Mouse (Mus musculus) liver, embryonic 11.5 days (tissue): ENCODE data around the gene Ascc3. TPM values are rescaled to one million over a fixed set of nuclear protein-coding genes. Genes with fewer than 3 reads are reported as not detected.
A peak's percentile ranks its signal among the peaks of the same experiment; 100 is the strongest.

ENCODE experiments used
- ATAC-seq: fragments of 200-750 bp; cut with Nextera tagmentation; replicated peaks from 2 replicates; pipeline ENCODE4 v1.8.0; 2017; ENCODE audit warnings: moderate number of reproducible peaks, mild to moderate bottlenecking, moderate TSS enrichment, moderate library complexity; ENCODE audit not compliant: low FRiP score
- DNase-seq: peaks from one replicate; pipeline ENCODE4 v3.0.0-alpha.2; 2017; ENCODE audit warnings: low spot score
- H3K27ac ChIP-seq: fragments of 300-500 bp; sonication (generic); 2 replicates; pipeline ENCODE4 v1.5.1; 2014; ENCODE audit warnings: mild to moderate bottlenecking, low read depth, low read length, control low read depth
- H3K27me3 ChIP-seq: fragments of 300-500 bp; sonication (generic); replicated peaks from 2 replicates; pipeline ENCODE4 v1.6.1; 2014; ENCODE audit warnings: low read length, mixed read lengths; ENCODE audit not compliant: control insufficient read depth, insufficient read depth
- H3K36me3 ChIP-seq: fragments of 300-500 bp; sonication (generic); 2 replicates; pipeline ENCODE4 v1.6.1; 2014; ENCODE audit warnings: mild to moderate bottlenecking, low read length, moderate library complexity, mixed read lengths; ENCODE audit not compliant: control insufficient read depth, insufficient read depth
- H3K4me1 ChIP-seq: fragments of 300-500 bp; sonication (generic); replicated peaks from 2 replicates; pipeline ENCODE4 v1.6.1; 2014; ENCODE audit warnings: low read length, mixed read lengths; ENCODE audit not compliant: control insufficient read depth, insufficient read depth
- H3K4me2 ChIP-seq: fragments of 300-500 bp; sonication (generic); 2 replicates; pipeline ENCODE4 v1.6.1; 2014; ENCODE audit warnings: mild to moderate bottlenecking, control low read depth, moderate library complexity
- H3K4me3 ChIP-seq: fragments of 300-500 bp; sonication (generic); 2 replicates; pipeline ENCODE4 v1.5.1; 2014; ENCODE audit warnings: low read depth, low read length, control low read depth
- H3K9ac ChIP-seq: fragments of 300-500 bp; sonication (generic); 2 replicates; pipeline ENCODE4 v1.6.1; 2014; ENCODE audit warnings: low read depth, low read length, control low read depth
- H3K9me3 ChIP-seq: fragments of 300-500 bp; sonication (generic); 2 replicates; pipeline ENCODE4 v1.6.1; 2016; ENCODE audit warnings: low read length, inconsistent platforms, mixed read lengths; ENCODE audit not compliant: control insufficient read depth
- WGBS: fragments of 180-500 bp; shearing (Covaris S2); extraction: QIAGEN DNeasy Blood & Tissue Kit; methylation state at CpG from one replicate; pipeline ENCODE4 v1.1.7; 2014; 5-methylcytosine and 5-hydroxymethylcytosine counted together
- polyA plus RNA-seq: library from polyadenylated mRNA; unstranded; fragments of >200 nt; fragmentation: Nextera tagmentation; extraction: Ambion mirVana; gene quantifications from 2 replicates; pipeline ENCODE4 v1.2.1, GENCODE M21; 2014

The Ascc3 gene
- polyA plus RNA-seq, 1 experiment from 2014 or later = 29.0 TPM

- H3K9ac ChIP-seq = no peak overlapping the region
- H3K4me1 ChIP-seq = no peaks in the 10 kb centered on the region
- H3K4me3 ChIP-seq = no peak overlapping the region
- no peak overlapping the region for H3K4me2 ChIP-seq
- no peak overlapping the region for H3K27ac ChIP-seq
- no peaks in the 10 kb centered on the region for H3K27me3 ChIP-seq
- H3K36me3 ChIP-seq = no peaks in the 10 kb centered on the region
- no peak for DNase-seq
- WGBS = 56% methylated on average over 5 of the region's 5 CpGs
- no peak for ATAC-seq
- H3K9me3 ChIP-seq = no peaks in the 10 kb centered on the region
These were observed 284.5 kb downstream of the Ascc3 start for GRCm38 (mm10) chr10:50876952-50877351.

GRCm38 (mm10) chr10:50881476-50882069 lies 289.1 kb downstream of the Ascc3 start:
- ATAC-seq (no peak), DNase-seq (no peak)
- no peaks in the 10 kb centered on the region for H3K9me3 ChIP-seq

GRCm38 (mm10) chr10:50882366-50882765 lies 289.9 kb downstream of the Ascc3 start:
- no peak overlapping the region for H3K4me2 ChIP-seq
- no peaks in the 10 kb centered on the region for H3K27me3 ChIP-seq
- no peak overlapping the region for H3K27ac ChIP-seq
- DNase-seq = no peak
- no peak for ATAC-seq
- no peaks in the 10 kb centered on the region for H3K4me1 ChIP-seq
- no peaks in the 10 kb centered on the region for H3K36me3 ChIP-seq
- no peaks in the 10 kb centered on the region for H3K9me3 ChIP-seq
- H3K4me3 ChIP-seq = no peak overlapping the region
- no peak overlapping the region for H3K9ac ChIP-seq
- WGBS = 89% methylated on average over 2 of the region's 2 CpGs

More at GRCm38 (mm10) chr10:50881476-50882069, 289.1 kb downstream of the Ascc3 start:
- no peak overlapping the region for H3K9ac ChIP-seq
- no peaks in the 10 kb centered on the region for H3K36me3 ChIP-seq
- H3K4me1 ChIP-seq = no peaks in the 10 kb centered on the region
- H3K4me2 ChIP-seq = no peak overlapping the region
- H3K4me3 ChIP-seq = no peak overlapping the region
- no peak overlapping the region for H3K27ac ChIP-seq
- WGBS = 13% methylated on average over 2 of the region's 2 CpGs
- H3K27me3 ChIP-seq = no peaks in the 10 kb centered on the region

- no peak for ATAC-seq
- 65% methylated on average over 4 of the region's 4 CpGs for WGBS
- Histone ChIP-seq H3K9me3 (no peaks in the 10 kb centered on the region), H3K27me3 (peaks cover 31% of the 10 kb centered on the region), H3K27ac (no peak overlapping the region), H3K9ac (no peak overlapping the region), H3K4me1 (no peaks in the 10 kb centered on the region), H3K4me2 (no peak overlapping the region), H3K36me3 (no peaks in the 10 kb centered on the region), H3K4me3 (no peak overlapping the region)
- DNase-seq = no peak
These were observed 293.8 kb downstream of the Ascc3 start for GRCm38 (mm10) chr10:50886305-50886704.

GRCm38 (mm10) chr10:50890621-50891020 lies 298.2 kb downstream of the Ascc3 start:
- DNase-seq (no peak), ATAC-seq (no peak)
- peaks cover 74% of the 10 kb centered on the region for H3K27me3 ChIP-seq
- no peak overlapping the region for H3K4me3 ChIP-seq
- no peak overlapping the region for H3K4me2 ChIP-seq
- H3K4me1 ChIP-seq = peaks cover 3% of the 10 kb centered on the region; the same call in 1 of the 2 replicates
- H3K9ac ChIP-seq = no peak overlapping the region
- no peaks in the 10 kb centered on the region for H3K9me3 ChIP-seq
- H3K27ac ChIP-seq = no peak overlapping the region
- WGBS = 18% methylated on average over 6 of the region's 6 CpGs
- H3K36me3 ChIP-seq = no peaks in the 10 kb centered on the region

- ATAC-seq (no peak), DNase-seq (no peak)
- Histone ChIP-seq H3K36me3 (no peaks in the 10 kb centered on the region), H3K27me3 (peaks cover 86% of the 10 kb centered on the region), H3K9ac (no peak overlapping the region), H3K4me3 (0 out of 2 replicates have a peak overlapping the region, but pooled peaks have one; percentile 11), H3K4me2 (no peak overlapping the region), H3K9me3 (no peaks in the 10 kb centered on the region), H3K4me1 (peaks cover 3% of the 10 kb centered on the region; the same call in 1 of the 2 replicates), H3K27ac (no peak overlapping the region)
- 2% methylated on average over 26 of the region's 26 CpGs for WGBS
These were observed 299.6 kb downstream of the Ascc3 start for GRCm38 (mm10) chr10:50891876-50892711.

- Histone ChIP-seq H3K9me3 (no peaks in the 10 kb centered on the region), H3K27ac (no peak overlapping the region), H3K36me3 (no peaks in the 10 kb centered on the region), H3K4me3 (no peak overlapping the region), H3K27me3 (peaks cover 90% of the 10 kb centered on the region), H3K9ac (no peak overlapping the region), H3K4me1 (peaks cover 3% of the 10 kb centered on the region; the same call in 1 of the 2 replicates), H3K4me2 (no peak overlapping the region)
- DNase-seq (no peak), ATAC-seq (no peak)
- 3% methylated on average over 15 of the region's 15 CpGs for WGBS
These were observed 300.4 kb downstream of the Ascc3 start for GRCm38 (mm10) chr10:50892751-50893320.

GRCm38 (mm10) chr10:50893546-50893945 lies 301.1 kb downstream of the Ascc3 start:
- DNase-seq (no peak), ATAC-seq (no peak)
- Histone ChIP-seq H3K27me3 (peaks cover 94% of the 10 kb centered on the region), H3K4me3 (no peak overlapping the region), H3K27ac (no peak overlapping the region), H3K4me2 (no peak overlapping the region), H3K36me3 (no peaks in the 10 kb centered on the region), H3K4me1 (peaks cover 3% of the 10 kb centered on the region; the same call in 1 of the 2 replicates), H3K9ac (no peak overlapping the region), H3K9me3 (no peaks in the 10 kb centered on the region)
- WGBS = 2% methylated on average over 10 of the region's 10 CpGs
